Comparison of ENCODE assay signal across 12 mouse cellular contexts in the genomic region with DNA sequence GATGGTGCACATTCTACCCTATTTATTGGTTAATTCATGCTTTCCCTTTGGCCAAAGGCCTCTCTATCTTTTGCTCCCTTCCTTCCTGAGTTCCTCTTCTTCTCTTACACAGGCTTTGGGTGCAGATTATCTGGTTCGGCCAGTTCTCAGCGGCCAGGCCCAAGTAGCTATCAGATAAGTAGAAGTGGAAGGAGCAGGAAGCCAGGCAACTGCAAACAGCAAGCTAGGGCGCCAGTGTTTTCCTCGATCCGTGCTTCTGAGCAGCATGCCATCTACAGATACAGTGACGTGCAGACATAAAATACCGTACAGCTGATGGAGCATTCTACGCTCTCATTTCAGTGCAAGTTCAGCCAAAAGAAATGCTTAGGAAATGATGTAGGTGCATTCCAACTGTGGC. TPM values are rescaled to one million over a fixed set of nuclear protein-coding genes. Genes with fewer than 3 reads are reported as not detected.
DNase-seq lines count a peak whose midpoint lies in the region; ATAC-seq lines count a peak whose summit lies in the region.
"Had no signal": no experiment of that assay in that cellular context is flagged by ENCODE, and none has a peak within 500 bp of the region (broad histone marks: within the 10 kb centered on the region; RNA-seq: fewer than 3 reads in every experiment).

No protein-coding gene starts in this region.

- DNase-seq in heart, postnatal 25 days (ENCODE audit: low spot score), result no peak
- peak; percentile 13 for DNase-seq in spleen, adult 12 weeks (ENCODE audit: low spot score)
- no peak for DNase-seq in spleen, postnatal 14 days (ENCODE audit: low spot score in 2 of 2)
- no peak for DNase-seq in adrenal gland, adult 8-10 months
- DNase-seq in cerebellum, adult 9-10 months, result no peak
- DNase-seq: cerebellum, adult 18-20 months; gastrocnemius, postnatal 36 days; kidney, postnatal 14 days had no signal

- no peaks in the 10 kb centered on the region for H3K9me3 ChIP-seq in heart, embryonic 11.5 days (replicated peaks; ENCODE audit: control insufficient read depth, low read length)
- no peaks in the 10 kb centered on the region for H3K9me3 ChIP-seq in limb, embryonic 15.5 days
- H3K9me3 ChIP-seq in stomach, embryonic 16.5 days (replicated peaks; ENCODE audit: control insufficient read depth, low read length), result no peaks in the 10 kb centered on the region
- H3K9me3 ChIP-seq: forebrain, embryonic 10.5 days had no signal

- H3K36me3 ChIP-seq in heart, embryonic 11.5 days (ENCODE audit: control insufficient read depth, insufficient read depth, low read length), result no peaks in the 10 kb centered on the region; the same call in 1 of the 2 replicates
- H3K36me3 ChIP-seq in limb, embryonic 15.5 days, result peaks cover 16% of the 10 kb centered on the region
- peaks cover 3% of the 10 kb centered on the region; the same call in 1 of the 2 replicates for H3K36me3 ChIP-seq in stomach, embryonic 16.5 days (ENCODE audit: control insufficient read depth, insufficient read depth, low read length)

- ATAC-seq in heart, embryonic 11.5 days (replicated peaks; ENCODE audit: insufficient number of reproducible peaks, low FRiP score, low TSS enrichment), result peak; percentile 58; the same call in 1 of the 2 replicates
- no peak for ATAC-seq in limb, embryonic 15.5 days (ENCODE audit: insufficient number of reproducible peaks, low FRiP score, low TSS enrichment, low read depth)
- ATAC-seq in stomach, embryonic 16.5 days (ENCODE audit: insufficient read depth, low FRiP score), result peak; percentile 59; the same call in 1 of the 2 replicates

- no peak overlapping the region for H3K9ac ChIP-seq in heart, embryonic 11.5 days (ENCODE audit: low read depth, low read length)
- H3K9ac ChIP-seq in limb, embryonic 15.5 days, result no peak overlapping the region
- no peak overlapping the region for H3K9ac ChIP-seq in stomach, embryonic 16.5 days (ENCODE audit: low read length)

- H3K4me3 ChIP-seq in heart, embryonic 11.5 days (ENCODE audit: low read depth, low read length), result no peak overlapping the region
- H3K4me3 ChIP-seq in limb, embryonic 15.5 days, result no peak overlapping the region
- H3K4me3 ChIP-seq in stomach, embryonic 16.5 days (replicated peaks; ENCODE audit: low read length), result no peak overlapping the region
- H3K4me3 ChIP-seq: forebrain, embryonic 10.5 days had no signal

- intact Hi-C loops in heart, postnatal 25 days (cut with DNase I), result no loop called here

- H3K27me3 ChIP-seq in heart, embryonic 11.5 days (ENCODE audit: control insufficient read depth, insufficient read depth, low read length), result no peaks in the 10 kb centered on the region
- no peaks in the 10 kb centered on the region for H3K27me3 ChIP-seq in limb, embryonic 15.5 days
- H3K27me3 ChIP-seq in stomach, embryonic 16.5 days (ENCODE audit: control insufficient read depth, insufficient read depth, low read length), result no peaks in the 10 kb centered on the region

- 24% methylated on average over 8 of the region's 8 CpGs for WGBS in heart, embryonic 11.5 days (ENCODE audit: insufficient replicate concordance)
- WGBS in limb, embryonic 15.5 days, result 58% methylated on average over 8 of the region's 8 CpGs
- whole genome bisulfite sequencing in stomach, embryonic 16.5 days, result 54% methylated on average over 8 of the region's 8 CpGs

- H3K4me1 ChIP-seq in heart, embryonic 11.5 days (ENCODE audit: control insufficient read depth, insufficient read depth, low read length), result peaks cover 22% of the 10 kb centered on the region
- H3K4me1 ChIP-seq in limb, embryonic 15.5 days, result peaks cover 17% of the 10 kb centered on the region
- peaks cover 16% of the 10 kb centered on the region for H3K4me1 ChIP-seq in stomach, embryonic 16.5 days (ENCODE audit: control insufficient read depth, insufficient read depth, low read length)
- H3K4me1 ChIP-seq: forebrain, embryonic 10.5 days had no signal

- H3K4me2 ChIP-seq in heart, embryonic 11.5 days, result peak overlapping the region; percentile 41
- H3K4me2 ChIP-seq in limb, embryonic 15.5 days, result no peak overlapping the region
- no peak overlapping the region for H3K4me2 ChIP-seq in stomach, embryonic 16.5 days (ENCODE audit: low read depth, low read length)

- H3K27ac ChIP-seq in heart, embryonic 11.5 days (ENCODE audit: low read depth, low read length), result peak overlapping the region; percentile 54
- peak overlapping the region; percentile 67 for H3K27ac ChIP-seq in limb, embryonic 15.5 days
- peak overlapping the region; percentile 42; the same call in 1 of the 2 replicates for H3K27ac ChIP-seq in stomach, embryonic 16.5 days (ENCODE audit: low read length)
- H3K27ac ChIP-seq: forebrain, embryonic 10.5 days had no signal

RNA-seq across cellular contexts. Expression of a gene that starts 24.5 kb away (rescaled TPM):
- polyA plus RNA-seq in heart, embryonic 11.5 days (2014; fragmentation: Nextera tagmentation; extraction: Ambion mirVana), result 11.8 and 14.3 TPM in 2 replicates
- total RNA-seq in heart, postnatal 25 days (2021), result 10 to 100 TPM; 28.7 to 33.1 TPM
- polyA plus RNA-seq in limb, embryonic 15.5 days (2015; fragmentation: Nextera tagmentation; extraction: Ambion mirVana), result 12.3 and 14.4 TPM in 2 replicates
- 11.4 and 11.8 TPM in 2 replicates for polyA plus RNA-seq in stomach, embryonic 16.5 days (2015; fragmentation: Nextera tagmentation; extraction: Ambion mirVana)
- 10 to 100 TPM; 41.6 to 70.2 (median 56.0) TPM for total RNA-seq in adrenal gland, adult 8-10 months (2022)
